ENCODE assay signal across 8 mouse cellular contexts in the genomic region with DNA sequence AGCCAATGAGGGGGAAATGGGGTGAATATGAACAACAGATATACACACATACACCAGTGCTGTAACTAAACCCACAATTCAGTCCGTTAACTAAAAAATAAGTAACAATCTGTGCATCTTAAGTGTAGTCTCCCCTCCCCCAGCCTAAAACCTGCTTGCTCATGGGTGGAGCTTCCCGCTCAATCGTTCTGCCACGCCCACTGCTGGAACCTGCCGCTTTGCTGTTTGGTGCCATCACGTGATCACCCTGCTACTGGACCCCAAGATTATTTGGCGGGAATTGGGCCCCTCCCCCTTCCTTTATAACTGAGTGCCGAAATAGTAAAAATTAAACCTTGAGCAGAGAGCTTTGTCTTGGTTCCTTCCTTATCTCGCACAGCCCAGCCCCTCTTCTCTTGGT.
DNase-seq lines count a peak whose midpoint lies in the region; ATAC-seq and TF ChIP-seq lines count a peak whose summit lies in the region.
"Not testable (repeated sequence)": the region's sequence is repeated elsewhere in the genome, so short reads cannot be mapped to it uniquely, and the experiment has no call there.

No protein-coding gene starts in this region.

- WGBS in liver, embryonic 13.5 days (ENCODE audit: insufficient replicate concordance) = 14% methylated on average over 9 of the region's 9 CpGs
- 25% methylated on average over 9 of the region's 9 CpGs for WGBS in liver, embryonic 15.5 days (ENCODE audit: insufficient replicate concordance)

- TF ChIP-seq CTCF in E14TG2a.4 (conservative IDR thresholded peaks at IDR 0.05; ENCODE audit: low read length) = not testable (repeated sequence)

- peak overlapping the region; percentile 46; the same call in 1 of the 2 replicates for H3K4me3 ChIP-seq in E14TG2a.4 (replicated peaks; ENCODE audit: low read length)
- not testable (repeated sequence) for H3K4me3 ChIP-seq in liver, embryonic 13.5 days (replicated peaks); liver, embryonic 15.5 days (replicated peaks)

- H3K4me2 ChIP-seq in liver, embryonic 13.5 days = peak overlapping the region; percentile 12
- peak overlapping the region; percentile 13; the same call in 1 of the 2 replicates for H3K4me2 ChIP-seq in liver, embryonic 15.5 days

- H3K36me3 ChIP-seq in E14TG2a.4 (ENCODE audit: insufficient read depth, low read length); liver, embryonic 13.5 days; liver, embryonic 15.5 days (replicated peaks): not testable (repeated sequence)

- peak; percentile 82 for DNase-seq in ES-CJ7 (ENCODE audit: low read depth, low spot score)
- peak; percentile 28 for DNase-seq in MEL-GATA-1-ER (ENCODE audit: extremely low read depth, low read depth)
- DNase-seq in ZHBTc4 (ENCODE audit: low read depth, low spot score) = peak; percentile 61
- DNase-seq in heart, adult 11 months = peak; percentile 82
- peak; percentile 44 for DNase-seq in liver
- peak; percentile 38 for DNase-seq in liver, embryonic 13.5 days

- not testable (repeated sequence) for H3K27ac ChIP-seq in liver, embryonic 13.5 days; liver, embryonic 15.5 days (replicated peaks)

- not testable (repeated sequence) for H3K9me3 ChIP-seq in E14TG2a.4 (ENCODE audit: low read length); liver, embryonic 13.5 days (replicated peaks); liver, embryonic 15.5 days (replicated peaks)

- peaks cover 47% of the 10 kb centered on the region for H3K4me1 ChIP-seq in E14TG2a.4 (replicated peaks; ENCODE audit: low read depth, low read length)
- H3K4me1 ChIP-seq in liver, embryonic 13.5 days (replicated peaks) = peaks cover 15% of the 10 kb centered on the region
- H3K4me1 ChIP-seq in liver, embryonic 15.5 days (replicated peaks) = not testable (repeated sequence)

- not testable (repeated sequence) for H3K27me3 ChIP-seq in E14TG2a.4 (ENCODE audit: insufficient read depth, low read length); liver, embryonic 13.5 days; liver, embryonic 15.5 days

- ATAC-seq in liver, embryonic 13.5 days (ENCODE audit: low read depth); liver, embryonic 15.5 days (ENCODE audit: insufficient read depth): not testable (repeated sequence)

- H3K9ac ChIP-seq in liver, embryonic 13.5 days; liver, embryonic 15.5 days: not testable (repeated sequence)

Comparison
In these comparisons a context has a peak if more than half of its experiments do, and no peak if none do; other contexts are left out.
1. DNase-seq: peak in every context shown above with its lines; median percentile 82 in ES-CJ7; 82 in heart, adult 11 months; 61 in ZHBTc4; 44 in liver; 38 in liver, embryonic 13.5 days; 28 in MEL-GATA-1-ER.